Mouse (Mus musculus): Measurements from ENCODE around the gene March10.

The March10 gene

DNA sequence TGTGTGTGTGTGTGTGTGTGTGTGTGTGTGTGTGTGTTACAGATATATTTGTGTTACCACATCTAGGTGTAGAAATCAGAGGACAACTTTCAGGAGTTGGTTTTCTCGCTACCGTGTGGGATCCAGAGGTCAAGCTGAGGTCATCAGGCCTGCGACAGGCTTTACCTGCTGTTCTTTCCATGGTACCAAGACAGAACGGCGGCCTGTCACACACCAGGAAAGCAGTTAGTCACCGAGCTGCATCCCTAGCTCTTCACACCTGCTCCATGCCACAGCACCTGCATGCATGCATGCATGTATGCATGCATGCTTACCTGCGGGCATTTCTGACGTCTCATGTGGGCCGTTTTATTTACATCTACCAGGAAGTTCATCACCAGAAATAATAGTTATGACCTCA lies 9.0 kb upstream of the March10 start:
- no peak for DNase-seq

- no peak for DNase-seq
These were observed 8.0 kb upstream of the March10 start for GRCm38 (mm10) chr11:105464430-105464967.

GRCm38 (mm10) chr11:105459900-105460299 lies 3.4 kb upstream of the March10 start:
- no peak for DNase-seq

DNA sequence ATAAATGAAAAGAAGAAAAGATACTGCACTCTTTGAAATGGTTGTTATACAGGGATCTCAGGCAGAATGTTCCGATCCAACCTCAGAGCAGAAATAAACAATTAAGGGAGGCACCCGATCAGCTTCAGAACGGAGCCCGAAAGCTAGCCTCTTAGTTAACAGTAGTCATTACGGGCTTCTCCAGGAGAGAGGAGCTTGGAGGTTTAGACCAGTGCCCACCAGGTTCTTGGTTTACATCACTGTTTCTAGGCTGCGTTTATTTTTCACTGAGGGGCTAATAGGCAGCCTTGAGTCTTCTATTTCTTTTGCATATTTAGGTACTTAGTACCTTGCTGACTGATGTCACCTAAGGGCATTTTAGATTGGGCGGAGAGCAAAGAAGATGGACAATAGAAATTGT lies 506 bp upstream of the March10 start:
- no peak for DNase-seq

GRCm38 (mm10) chr11:105455118-105455517 lies 1.4 kb downstream of the March10 start:
- no peak for DNase-seq

DNA sequence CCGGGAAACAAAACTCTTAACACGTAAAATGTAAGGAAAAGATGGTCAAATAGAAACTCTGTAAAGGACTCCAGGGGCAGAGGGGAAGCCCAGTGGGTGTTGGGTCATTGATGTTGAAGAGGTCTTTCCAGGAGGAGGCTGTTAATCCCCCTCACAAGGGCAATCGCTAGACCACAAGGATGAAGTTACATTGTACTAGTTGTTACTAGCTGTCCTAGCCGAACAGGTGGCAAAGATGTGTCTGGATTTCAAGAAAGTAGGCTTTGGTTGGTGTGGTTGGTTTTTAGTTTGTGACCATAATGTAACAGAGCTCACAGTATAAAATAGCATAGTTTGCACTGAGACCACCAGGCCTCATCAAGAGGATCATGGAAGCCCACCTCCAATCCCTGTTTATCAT lies 3.5 kb downstream of the March10 start:
- DNase-seq: no peak

DNA sequence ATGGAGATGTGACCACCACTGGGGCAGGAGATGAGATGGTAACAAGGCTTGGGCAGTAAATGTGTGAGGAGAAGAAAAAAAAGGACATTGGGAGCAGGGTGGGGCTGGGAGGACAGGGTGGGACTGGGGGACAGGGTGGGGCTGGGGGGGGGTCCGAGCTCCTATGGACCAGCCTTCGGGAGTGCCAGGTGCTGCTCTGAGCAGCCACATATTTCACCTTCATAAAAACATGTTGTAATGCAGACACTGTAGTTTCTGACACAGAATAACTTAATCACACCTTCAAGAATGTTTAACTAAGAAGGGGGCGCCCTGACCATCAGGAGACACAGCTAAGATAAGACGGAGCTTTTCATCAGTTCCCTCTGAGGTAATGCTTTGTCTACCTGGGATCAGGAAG lies 4.0 kb downstream of the March10 start:
- DNase-seq: no peak

- DNase-seq: no peak
These were observed 4.9 kb downstream of the March10 start for GRCm38 (mm10) chr11:105451553-105452135.

- DNase-seq: no peak
These were observed 6.8 kb downstream of the March10 start for GRCm38 (mm10) chr11:105449581-105450315.

DNA sequence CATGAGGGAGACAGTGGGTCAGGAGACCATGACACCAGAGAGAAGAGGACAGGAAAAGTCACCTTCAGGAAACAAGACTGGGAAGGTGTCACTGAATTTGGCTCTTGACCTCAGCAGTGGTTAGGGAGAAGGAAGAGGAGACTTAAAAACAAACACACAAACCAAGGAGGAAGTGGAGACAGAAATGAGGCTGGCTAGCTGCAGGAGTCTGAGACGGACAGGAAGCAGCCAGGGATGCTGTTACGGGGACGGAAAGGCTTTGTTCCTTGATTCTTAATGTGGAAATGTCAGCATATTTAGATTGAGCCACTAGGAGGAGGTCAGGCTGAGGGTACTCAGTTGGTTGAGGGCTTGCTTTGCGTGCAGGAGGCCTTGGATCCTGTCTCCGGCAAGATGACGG lies 8.9 kb downstream of the March10 start:
- DNase-seq: no peak

- no peak for DNase-seq
These were observed 10.3 kb downstream of the March10 start for GRCm38 (mm10) chr11:105446221-105446620.

DNA sequence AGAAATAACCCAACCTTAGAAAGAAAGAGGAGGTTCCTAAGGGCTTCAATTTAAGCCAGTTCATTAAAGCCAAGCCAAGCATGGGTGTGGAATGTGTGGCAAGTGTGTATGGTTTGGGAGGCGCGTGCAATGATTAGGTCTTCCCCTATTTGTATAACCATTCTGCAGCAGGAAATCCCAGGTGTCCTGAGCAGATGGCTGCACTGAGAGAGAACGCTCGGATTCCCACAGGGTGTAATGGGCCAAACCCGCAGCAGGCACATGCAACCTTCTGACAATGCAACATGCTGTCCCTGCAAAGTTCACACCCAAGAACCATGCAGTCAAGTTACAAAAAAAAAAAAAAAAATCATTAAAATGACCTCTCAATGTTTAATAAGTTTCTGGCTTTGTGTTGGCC lies 10.8 kb downstream of the March10 start:
- DNase-seq: peak; percentile 65 to 80

DNA sequence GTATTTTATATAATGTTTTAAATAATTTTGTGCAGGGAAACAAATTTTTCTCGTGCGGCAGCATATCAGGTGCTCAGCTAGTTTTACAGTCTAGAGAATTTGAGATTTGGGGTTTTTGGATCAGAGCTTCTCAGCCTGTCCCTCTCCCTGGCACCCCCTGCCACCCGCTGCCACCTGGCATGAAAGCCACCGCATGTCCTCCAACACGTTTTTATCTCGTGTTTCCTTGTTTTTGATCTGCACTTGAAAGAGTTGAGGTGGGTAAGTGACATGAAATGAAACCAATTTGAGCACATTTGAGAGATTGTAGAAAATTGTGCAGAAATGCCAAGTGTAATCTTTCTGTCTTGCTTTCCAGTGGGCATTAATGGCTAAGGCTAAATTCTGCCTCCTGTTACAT lies 11.6 kb downstream of the March10 start:
- DNase-seq: peak; percentile 72 to 75

DNA sequence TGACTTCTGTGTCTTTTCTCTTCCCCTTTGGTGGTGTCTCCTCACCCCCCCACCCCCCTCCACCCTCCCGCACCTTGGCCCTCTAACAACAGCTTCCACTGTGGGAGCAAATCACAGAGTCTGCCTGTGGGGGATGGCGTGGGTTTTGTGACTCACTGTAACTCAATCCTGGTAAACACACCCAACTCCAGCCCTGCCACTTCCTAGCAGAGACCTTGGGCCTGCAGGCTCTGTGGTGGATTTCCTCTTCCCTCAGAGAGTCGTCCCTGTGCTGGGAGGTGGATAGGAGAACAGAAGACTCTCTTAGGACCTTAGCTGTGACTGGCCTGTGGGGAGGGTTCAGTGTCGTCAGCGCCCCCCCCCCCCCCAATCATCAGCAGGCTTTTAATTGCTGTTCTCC lies 13.0 kb downstream of the March10 start:
- no peak for DNase-seq

DNA sequence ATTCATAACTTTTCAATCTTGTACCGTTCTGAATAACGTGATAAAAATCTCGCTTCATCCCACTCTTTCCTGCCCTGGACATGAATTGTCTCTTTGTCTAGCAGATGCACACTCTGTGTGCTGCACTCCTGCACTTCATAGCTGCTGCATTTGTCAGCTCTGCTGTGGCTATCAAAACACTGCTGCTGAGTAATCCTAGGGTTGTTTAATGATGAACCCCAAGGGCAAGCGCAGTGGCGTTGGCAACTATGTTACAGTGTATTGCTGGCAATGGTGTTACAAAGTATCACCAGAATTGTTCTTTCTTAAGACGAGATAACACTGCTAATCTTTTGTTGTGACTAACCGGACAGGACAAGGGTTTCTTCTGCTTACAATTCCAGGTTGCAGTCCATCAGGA lies 16.7 kb downstream of the March10 start:
- DNase-seq: no peak

- no peak for DNase-seq
These were observed 17.6 kb downstream of the March10 start for GRCm38 (mm10) chr11:105438907-105439306.

GRCm38 (mm10) chr11:105426441-105426840 lies 30.1 kb downstream of the March10 start:
- no peak for DNase-seq

GRCm38 (mm10) chr11:105424643-105425042 lies 31.9 kb downstream of the March10 start:
- DNase-seq: no peak

- no peak for DNase-seq
These were observed 35.7 kb downstream of the March10 start for GRCm38 (mm10) chr11:105420671-105421450.

DNA sequence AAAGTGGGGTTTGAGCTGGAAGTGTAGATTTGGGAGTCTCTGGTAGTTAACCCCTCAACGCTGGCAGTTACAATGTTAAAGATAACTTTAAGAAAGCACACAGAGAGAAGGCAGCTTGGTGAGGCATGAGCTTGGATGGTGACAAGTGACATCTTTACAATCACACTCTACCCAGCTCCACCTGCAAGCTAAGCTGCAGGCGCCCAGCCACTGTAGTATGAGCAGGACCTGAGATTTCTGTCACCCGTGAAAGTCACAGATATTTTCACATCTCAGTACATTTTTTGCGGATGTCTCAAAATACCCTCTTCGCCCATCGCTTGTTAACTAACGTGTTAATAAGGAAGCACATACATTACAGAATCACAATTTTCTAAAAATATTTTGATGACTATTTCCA lies 36.6 kb downstream of the March10 start:
- DNase-seq: no peak

DNA sequence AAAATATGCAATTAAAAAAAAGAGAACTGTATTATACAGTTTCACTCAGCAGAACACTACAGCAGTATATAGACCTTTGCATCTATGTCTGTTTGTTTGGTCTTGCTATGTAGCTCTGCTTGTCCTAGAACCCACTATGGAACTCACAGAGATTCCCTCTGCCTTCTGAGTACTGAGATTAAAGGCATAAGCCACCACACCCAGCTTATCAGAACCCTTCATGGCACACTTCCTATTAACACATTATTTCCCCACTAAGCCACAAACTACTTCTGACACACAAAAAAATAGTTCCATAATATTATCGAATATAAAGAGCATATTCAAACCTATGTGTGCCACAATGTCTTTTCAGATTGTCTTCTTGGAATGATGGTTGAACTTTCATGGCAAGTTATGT lies 42.5 kb downstream of the March10 start:
- DNase-seq: no peak

- no peak for DNase-seq
These were observed 47.1 kb downstream of the March10 start for GRCm38 (mm10) chr11:105409408-105409807.

DNA sequence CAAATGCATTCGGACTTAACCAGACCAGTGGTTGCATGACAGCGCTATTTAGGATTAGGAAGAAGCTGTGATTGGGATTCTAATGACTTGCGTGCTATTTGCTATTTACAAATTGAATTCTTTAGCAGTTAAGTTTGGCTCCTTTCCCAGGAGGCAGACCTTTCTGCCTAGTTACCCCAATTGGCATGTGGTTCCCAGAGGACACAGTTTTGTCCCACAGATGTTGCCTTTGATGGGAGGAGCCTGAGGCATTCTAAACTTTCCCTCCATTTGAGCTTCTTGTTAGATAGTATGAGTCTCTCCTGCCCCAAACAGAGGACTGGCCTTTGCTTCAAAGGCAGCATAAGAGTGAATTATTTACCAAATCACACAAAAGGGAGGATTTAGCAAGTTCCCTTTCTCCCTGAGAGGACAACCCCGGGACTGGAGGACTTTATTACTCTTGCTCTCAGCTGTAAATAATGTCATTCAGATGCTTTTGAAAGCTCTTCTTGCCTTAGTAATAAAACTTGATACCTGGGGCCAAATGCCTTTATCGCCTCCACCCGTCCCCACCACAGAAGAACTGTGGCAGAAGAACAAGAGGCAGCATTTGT lies 48.6 kb downstream of the March10 start:
- no peak for DNase-seq
